Mouse (Mus musculus) limb, embryonic 14.5 days (tissue): ENCODE data around the gene Chid1. TPM values are rescaled to one million over a fixed set of nuclear protein-coding genes. Genes with fewer than 3 reads are reported as not detected.

ENCODE experiments used
- ATAC-seq: fragments of 200-750 bp; cut with Nextera tagmentation; 2 replicates; pipeline ENCODE4 v1.8.0; 2017; ENCODE audit warnings: low read depth, moderate number of reproducible peaks, moderate TSS enrichment; ENCODE audit not compliant: low FRiP score
- DNase-seq: peaks from one replicate; pipeline ENCODE4 v3.0.0-alpha.2; 2015; ENCODE audit warnings: low spot score
- H3K27ac ChIP-seq: fragments of 300-500 bp; sonication (generic); replicated peaks from 2 replicates; pipeline ENCODE4 v1.5.1; 2014; ENCODE audit warnings: low read depth, mild to moderate bottlenecking, low read length, moderate library complexity, mixed read lengths
- H3K27me3 ChIP-seq: fragments of 300-500 bp; sonication (generic); 2 replicates; pipeline ENCODE4 v1.6.1; 2014; ENCODE audit warnings: low read length, mixed read lengths; ENCODE audit not compliant: control insufficient read depth, insufficient read depth
- H3K36me3 ChIP-seq: fragments of 300-500 bp; sonication (generic); 2 replicates; pipeline ENCODE4 v1.6.1; 2014; ENCODE audit warnings: mild to moderate bottlenecking, low read length, moderate library complexity, mixed read lengths; ENCODE audit not compliant: control insufficient read depth, insufficient read depth
- H3K4me1 ChIP-seq: fragments of 300-500 bp; sonication (generic); 2 replicates; pipeline ENCODE4 v1.6.1; 2014; ENCODE audit warnings: antibody characterized with exemption, low read length, mixed read lengths; ENCODE audit not compliant: control insufficient read depth, insufficient read depth
- H3K4me2 ChIP-seq: fragments of 300-500 bp; sonication (generic); replicated peaks from 2 replicates; pipeline ENCODE4 v1.6.1; 2014; ENCODE audit warnings: low read depth, mild to moderate bottlenecking, low read length, moderate library complexity; ENCODE audit not compliant: severe bottlenecking
- H3K4me3 ChIP-seq: fragments of 300-500 bp; sonication (generic); replicated peaks from 2 replicates; pipeline ENCODE4 v1.5.1; 2014; ENCODE audit warnings: low read length
- H3K9ac ChIP-seq: fragments of 300-500 bp; sonication (generic); 2 replicates; pipeline ENCODE4 v1.6.1; 2014; ENCODE audit warnings: mild to moderate bottlenecking, low read depth, low read length, moderate library complexity; ENCODE audit not compliant: severe bottlenecking
- H3K9me3 ChIP-seq: fragments of 300-500 bp; sonication (generic); 2 replicates; pipeline ENCODE4 v1.6.1; 2016; ENCODE audit warnings: low read length; ENCODE audit not compliant: control insufficient read depth
- POLR2A ChIP-seq: fragments of 200-500 bp; IDR thresholded peaks from 2 replicates; pipeline ENCODE4 v1.8.0; 2012; ENCODE audit warnings: inconsistent platforms, mild to moderate bottlenecking, moderate library complexity, borderline replicate concordance; ENCODE audit not compliant: insufficient read depth, insufficient read length; ENCODE audit errors: extremely low read depth
- WGBS: fragments of 180-500 bp; shearing (Covaris S2); extraction: QIAGEN DNeasy Blood & Tissue Kit; methylation state at CpG from one replicate; pipeline ENCODE4 v1.1.7; 2014; 5-methylcytosine and 5-hydroxymethylcytosine counted together
- polyA plus RNA-seq, 2 experiments: library from polyadenylated mRNA; depleted of rRNA in 1 of 2; stranded (reverse) in 1 of 2; unstranded in 1 of 2; fragments of >200 nt; fragmentation: Nextera tagmentation in 1 of 2; extraction: Ambion mirVana in 1 of 2; gene quantifications; 2 replicates each; pipeline versions ENCODE4 v1.2.1 to v1.2.3; 2012 to 2014

The Chid1 gene
- polyA plus RNA-seq, 2 experiments: 41.8 to 43.5 TPM

DNA sequence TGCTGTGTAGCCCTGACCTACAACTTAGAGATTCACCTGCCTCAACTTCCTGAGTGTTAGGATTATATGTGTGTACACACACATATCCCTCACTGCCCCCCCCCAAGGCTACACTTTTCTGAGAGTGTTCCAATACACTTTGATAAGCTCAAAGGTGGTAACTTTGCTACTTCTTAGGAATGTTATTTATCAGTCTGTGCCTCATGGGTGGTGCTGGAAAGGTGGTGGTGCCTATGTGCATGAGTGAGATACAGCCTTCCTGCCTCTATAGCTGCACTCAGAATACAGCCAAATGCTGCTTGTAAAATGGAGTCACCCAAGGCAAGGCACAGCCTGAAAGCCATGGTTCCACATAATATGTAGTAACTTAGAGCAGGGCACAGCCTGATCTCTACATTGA, 19.3 kb upstream of the Chid1 start:
- H3K4me1 ChIP-seq: peaks cover 13% of the 10 kb centered on the region
- H3K27me3 ChIP-seq: no peaks in the 10 kb centered on the region
- H3K9me3 ChIP-seq: no peaks in the 10 kb centered on the region
- H3K27ac ChIP-seq: no peak overlapping the region
- DNase-seq: no peak
- H3K36me3 ChIP-seq: no peaks in the 10 kb centered on the region
- no peak overlapping the region for H3K4me3 ChIP-seq
- TF ChIP-seq POLR2A: no peak
- ATAC-seq: no peak
- H3K9ac ChIP-seq: no peak overlapping the region
- no peak overlapping the region for H3K4me2 ChIP-seq

GRCm38 (mm10) chr7:141558329-141558776, 18.7 kb upstream of the Chid1 start:
- Histone ChIP-seq H3K9me3 (no peaks in the 10 kb centered on the region), H3K4me2 (no peak overlapping the region), H3K4me3 (no peak overlapping the region), H3K36me3 (no peaks in the 10 kb centered on the region), H3K9ac (no peak overlapping the region), H3K27me3 (no peaks in the 10 kb centered on the region), H3K27ac (no peak overlapping the region), H3K4me1 (peaks cover 8% of the 10 kb centered on the region)
- DNase-seq (no peak), ATAC-seq (no peak)
- no peak for TF ChIP-seq POLR2A
- WGBS: 75% methylated on average over 4 of the region's 4 CpGs

DNA sequence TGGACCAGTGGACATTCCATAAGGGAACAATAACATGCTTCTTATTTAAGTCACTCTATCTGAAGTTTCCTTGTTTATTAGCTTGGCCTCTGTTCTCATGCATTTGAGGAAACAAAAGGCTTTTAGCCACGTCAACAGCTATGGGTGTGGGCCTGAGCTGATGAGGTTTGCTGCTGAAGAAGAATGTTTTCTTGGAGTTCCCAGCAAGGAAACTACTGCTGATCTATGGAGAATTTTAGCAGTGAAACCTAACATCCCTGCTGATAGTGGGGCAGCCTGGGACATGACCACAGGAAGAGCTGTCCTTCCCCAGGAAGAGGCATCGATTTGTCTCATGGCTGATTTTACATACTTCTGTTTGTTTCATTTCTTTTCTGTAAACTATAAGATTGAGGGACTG, 10.8 kb upstream of the Chid1 start:
- H3K4me3 ChIP-seq: no peak overlapping the region
- no peak overlapping the region for H3K9ac ChIP-seq
- H3K4me1 ChIP-seq: no peaks in the 10 kb centered on the region
- H3K9me3 ChIP-seq: no peaks in the 10 kb centered on the region
- H3K27ac ChIP-seq: no peak overlapping the region
- DNase-seq (no peak), ATAC-seq (no peak)
- WGBS: 80% methylated on average over 2 of the region's 2 CpGs
- no peaks in the 10 kb centered on the region for H3K36me3 ChIP-seq
- no peak overlapping the region for H3K4me2 ChIP-seq
- TF ChIP-seq POLR2A: no peak
- H3K27me3 ChIP-seq: no peaks in the 10 kb centered on the region

GRCm38 (mm10) chr7:141549432-141550061, 9.9 kb upstream of the Chid1 start:
- no peak overlapping the region for H3K27ac ChIP-seq
- ATAC-seq (no peak), DNase-seq (no peak)
- no peaks in the 10 kb centered on the region for H3K27me3 ChIP-seq
- H3K9me3 ChIP-seq: no peaks in the 10 kb centered on the region
- H3K4me3 ChIP-seq: no peak overlapping the region
- 85% methylated on average over 3 of the region's 3 CpGs for WGBS
- TF ChIP-seq POLR2A: no peak
- no peak overlapping the region for H3K9ac ChIP-seq
- H3K4me1 ChIP-seq: no peaks in the 10 kb centered on the region
- no peak overlapping the region for H3K4me2 ChIP-seq
- H3K36me3 ChIP-seq: no peaks in the 10 kb centered on the region

DNA sequence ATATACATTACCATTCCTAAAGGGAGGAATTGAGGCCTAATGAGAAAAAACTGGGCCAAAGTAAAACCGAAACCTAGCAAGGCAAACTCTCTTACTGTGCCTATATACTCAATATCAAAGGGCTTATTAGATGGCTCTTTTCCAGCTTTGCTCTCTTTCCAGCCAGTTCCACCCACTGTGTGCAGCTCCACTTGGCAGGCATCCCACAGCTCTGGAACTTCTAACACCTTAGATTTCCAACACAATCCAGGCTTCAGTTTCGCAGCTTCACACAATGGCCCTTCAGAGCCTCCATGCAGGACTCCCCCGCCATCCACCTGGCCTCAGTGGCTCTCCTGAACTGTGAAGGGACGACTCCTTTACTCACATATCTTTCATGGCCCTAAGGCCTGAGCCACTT, 5.0 kb upstream of the Chid1 start:
- Histone ChIP-seq H3K36me3 (no peaks in the 10 kb centered on the region), H3K4me1 (peaks cover 18% of the 10 kb centered on the region), H3K27ac (peak overlapping the region; percentile 10; the same call in 1 of the 2 replicates), H3K4me3 (no peak overlapping the region), H3K9me3 (no peaks in the 10 kb centered on the region), H3K27me3 (no peaks in the 10 kb centered on the region), H3K4me2 (no peak overlapping the region), H3K9ac (no peak overlapping the region)
- DNase-seq (peak; percentile 89), ATAC-seq (0 out of 2 replicates have a peak, but pooled peaks have one; percentile 23)
- no peak for TF ChIP-seq POLR2A
- 42% methylated on average over 4 of the region's 4 CpGs for WGBS
